Mouse (Mus musculus) forebrain, embryonic 13.5 days (tissue): Measurements from ENCODE around the gene Tenm2. TPM values are rescaled to one million over a fixed set of nuclear protein-coding genes. Genes with fewer than 3 reads are reported as not detected.

Experiments
- ATAC-seq: fragments of 200-750 bp; cut with Nextera tagmentation; 2 replicates; pipeline ENCODE4 v1.8.0; 2017
- H3K27ac ChIP-seq: fragments of 300-500 bp; sonication (generic); 2 replicates; pipeline ENCODE4 v1.5.1; 2015; ENCODE audit warnings: inconsistent platforms, mild to moderate bottlenecking, moderate library complexity
- H3K27me3 ChIP-seq: fragments of 300-500 bp; sonication (generic); 2 replicates; pipeline ENCODE4 v1.6.1; 2015; ENCODE audit warnings: mild to moderate bottlenecking, inconsistent platforms
- H3K36me3 ChIP-seq: fragments of 300-500 bp; sonication (generic); 2 replicates; pipeline ENCODE4 v1.6.1; 2015; ENCODE audit warnings: mild to moderate bottlenecking, inconsistent platforms; ENCODE audit not compliant: poor library complexity, severe bottlenecking
- H3K4me1 ChIP-seq: fragments of 300-500 bp; sonication (generic); 2 replicates; pipeline ENCODE4 v1.6.1; 2015; ENCODE audit warnings: inconsistent platforms
- H3K4me2 ChIP-seq: fragments of 300-500 bp; sonication (generic); 2 replicates; pipeline ENCODE4 v1.6.1; 2015; ENCODE audit warnings: inconsistent platforms, mild to moderate bottlenecking, moderate library complexity
- H3K4me3 ChIP-seq: fragments of 300-500 bp; sonication (generic); 2 replicates; pipeline ENCODE4 v1.5.1; 2015; ENCODE audit warnings: mild to moderate bottlenecking, inconsistent platforms
- H3K9ac ChIP-seq: fragments of 300-500 bp; sonication (generic); 2 replicates; pipeline ENCODE4 v1.6.1; 2015; ENCODE audit warnings: mild to moderate bottlenecking, inconsistent platforms
- H3K9me3 ChIP-seq: fragments of 300-500 bp; sonication (generic); replicated peaks from 2 replicates; pipeline ENCODE4 v1.6.1; 2016; ENCODE audit warnings: inconsistent platforms
- WGBS: fragments of 180-500 bp; shearing (Covaris S2); methylation state at CpG from one replicate; pipeline ENCODE4 v1.1.7; 2015; 5-methylcytosine and 5-hydroxymethylcytosine counted together
- polyA plus RNA-seq: library from polyadenylated mRNA; unstranded; fragments of >200 nt; fragmentation: Nextera tagmentation; extraction: Ambion mirVana; gene quantifications from 2 replicates; pipeline ENCODE4 v1.2.1, GENCODE M21; 2015

Gene Tenm2
- polyA plus RNA-seq, 1 experiment from 2014 or later, result 18.2 TPM

DNA sequence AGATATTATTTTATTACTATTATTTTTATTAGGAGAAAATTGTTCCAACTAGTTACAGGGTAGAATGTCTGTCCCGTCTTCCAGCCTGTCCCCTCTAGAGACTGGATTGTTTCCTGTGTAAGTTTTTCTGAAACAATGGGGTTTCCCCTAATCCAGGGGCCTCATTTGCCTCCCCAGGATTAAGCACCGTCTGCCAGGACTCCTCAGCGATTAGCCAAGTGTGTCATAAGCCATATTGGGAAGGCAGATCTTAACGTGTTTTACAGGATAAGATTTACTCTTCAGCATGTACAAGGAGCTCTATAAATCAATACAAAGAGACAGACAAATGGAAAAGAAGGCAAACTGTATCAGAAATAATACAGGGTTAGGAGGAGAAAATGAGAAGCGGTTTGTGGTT lies 1082.3 kb downstream of the Tenm2 start:
- no peak for ATAC-seq
- Histone ChIP-seq H3K9ac (no peak overlapping the region), H3K4me3 (no peak overlapping the region), H3K9me3 (no peaks in the 10 kb centered on the region), H3K36me3 (no peaks in the 10 kb centered on the region), H3K4me1 (peaks cover 19% of the 10 kb centered on the region), H3K27me3 (peaks cover 11% of the 10 kb centered on the region), H3K4me2 (no peak overlapping the region), H3K27ac (no peak overlapping the region)
- 29% methylated on average over 5 of the region's 5 CpGs for WGBS

DNA sequence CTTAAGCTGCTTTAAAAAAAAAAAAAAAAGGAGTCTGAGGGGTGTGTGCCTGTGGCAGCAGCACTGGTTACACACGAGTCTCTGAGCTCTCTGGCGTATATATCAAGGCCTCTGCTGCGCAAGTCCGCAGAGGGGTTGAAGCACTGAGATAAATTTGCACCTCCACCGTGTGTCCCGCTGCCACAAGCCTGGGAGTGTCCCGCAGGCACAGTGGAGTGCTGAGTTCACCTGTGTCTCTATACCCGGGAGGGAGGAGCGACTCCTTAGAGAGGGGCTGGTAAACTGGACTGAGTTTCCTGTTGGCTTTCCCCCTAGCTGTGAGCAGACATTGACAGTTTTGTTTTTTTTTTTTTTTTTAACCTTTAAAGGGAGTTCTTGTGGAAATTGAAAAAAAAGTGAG lies 1082.8 kb downstream of the Tenm2 start:
- peak; percentile 34; the same call in 1 of the 2 replicates for ATAC-seq
- no peak overlapping the region for H3K9ac ChIP-seq
- H3K27me3 ChIP-seq, result peaks cover 8% of the 10 kb centered on the region
- no peaks in the 10 kb centered on the region for H3K9me3 ChIP-seq
- H3K4me3 ChIP-seq, result no peak overlapping the region
- H3K4me2 ChIP-seq, result peak overlapping the region; percentile 17; the same call in 1 of the 2 replicates
- 10% methylated on average over 9 of the region's 9 CpGs for WGBS
- H3K36me3 ChIP-seq, result no peaks in the 10 kb centered on the region
- H3K27ac ChIP-seq, result no peak overlapping the region
- peaks cover 19% of the 10 kb centered on the region for H3K4me1 ChIP-seq

DNA sequence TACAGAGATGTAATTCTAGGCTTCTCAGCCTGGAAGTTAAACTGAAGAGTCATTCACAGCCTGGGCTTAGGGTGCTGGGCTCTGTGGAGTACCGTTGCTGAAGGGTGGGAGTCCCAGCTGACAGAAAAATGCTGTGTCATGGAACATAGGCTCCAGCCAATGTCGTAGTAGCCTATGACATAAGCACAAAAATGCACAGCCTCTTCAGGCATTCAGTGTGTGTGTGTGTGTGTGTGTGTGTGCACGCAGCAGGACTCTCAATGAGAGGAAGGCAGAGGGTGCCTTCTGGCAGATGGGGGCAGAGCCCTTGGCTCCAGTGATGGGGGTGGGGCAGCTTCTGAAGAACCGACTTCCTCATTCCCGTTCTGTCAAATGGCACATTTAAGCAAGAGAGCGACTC lies 1083.5 kb downstream of the Tenm2 start:
- WGBS, result 4% methylated on average over 6 of the region's 6 CpGs
- no peak overlapping the region for H3K4me3 ChIP-seq
- peak; percentile 71 for ATAC-seq

DNA sequence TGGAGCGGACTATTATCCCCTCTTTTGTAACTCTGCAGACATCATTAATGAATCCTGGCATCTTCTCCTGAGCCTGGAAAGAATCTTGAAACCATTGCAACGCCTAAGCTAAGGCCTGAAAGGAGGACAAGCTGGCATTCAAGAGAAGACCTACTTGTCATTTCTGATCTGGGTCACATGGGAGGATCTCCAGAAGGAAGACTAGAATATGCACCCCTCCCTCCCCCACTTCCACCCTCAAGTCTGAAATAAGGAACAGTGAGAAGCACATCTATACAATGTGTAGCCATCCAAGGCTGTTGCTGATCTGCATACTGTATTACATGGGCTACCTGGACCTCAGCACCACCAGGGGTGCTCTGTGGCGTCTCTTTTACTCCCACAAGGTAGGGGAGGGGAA lies 1086.7 kb downstream of the Tenm2 start:
- Histone ChIP-seq H3K4me3 (no peak overlapping the region), H3K27ac (no peak overlapping the region), H3K4me1 (peaks cover 19% of the 10 kb centered on the region), H3K9ac (no peak overlapping the region), H3K27me3 (peaks cover 4% of the 10 kb centered on the region), H3K4me2 (no peak overlapping the region), H3K9me3 (no peaks in the 10 kb centered on the region), H3K36me3 (no peaks in the 10 kb centered on the region)
- no peak for ATAC-seq
- 81% methylated on average over 3 of the region's 3 CpGs for WGBS

More for the DNA sequence above, 1083.5 kb downstream of the Tenm2 start:
- Histone ChIP-seq H3K9me3 (no peaks in the 10 kb centered on the region), H3K9ac (no peak overlapping the region), H3K27me3 (peaks cover 8% of the 10 kb centered on the region), H3K4me2 (peak overlapping the region; percentile 33), H3K27ac (no peak overlapping the region), H3K4me1 (peaks cover 19% of the 10 kb centered on the region), H3K36me3 (no peaks in the 10 kb centered on the region)

DNA sequence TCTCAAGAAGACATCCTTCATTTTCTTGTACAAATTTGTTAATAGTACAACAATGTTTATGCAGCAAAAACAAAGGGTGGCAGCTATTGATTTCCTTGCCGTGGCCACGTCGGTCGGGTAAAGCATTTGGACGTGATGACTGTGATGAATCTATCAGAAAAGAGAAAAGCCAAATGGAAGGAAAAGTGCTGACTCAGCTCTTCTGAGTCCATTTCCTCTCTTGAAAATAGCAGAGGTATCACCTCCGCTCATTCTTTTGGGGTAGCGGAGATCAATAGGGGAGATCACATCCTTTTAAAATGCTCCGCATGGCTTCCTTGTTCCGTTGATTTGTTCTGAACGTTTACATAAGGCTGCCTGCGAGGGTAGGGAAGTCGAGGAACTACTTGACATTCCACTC lies 1090.7 kb downstream of the Tenm2 start:
- WGBS, result 76% methylated on average over 12 of the region's 12 CpGs
- no peak overlapping the region for H3K27ac ChIP-seq
- H3K4me3 ChIP-seq, result no peak overlapping the region
- no peaks in the 10 kb centered on the region for H3K27me3 ChIP-seq
- no peak for ATAC-seq
- no peak overlapping the region for H3K9ac ChIP-seq
- no peaks in the 10 kb centered on the region for H3K4me1 ChIP-seq
- H3K36me3 ChIP-seq, result no peaks in the 10 kb centered on the region
- no peak overlapping the region for H3K4me2 ChIP-seq
- no peaks in the 10 kb centered on the region for H3K9me3 ChIP-seq

DNA sequence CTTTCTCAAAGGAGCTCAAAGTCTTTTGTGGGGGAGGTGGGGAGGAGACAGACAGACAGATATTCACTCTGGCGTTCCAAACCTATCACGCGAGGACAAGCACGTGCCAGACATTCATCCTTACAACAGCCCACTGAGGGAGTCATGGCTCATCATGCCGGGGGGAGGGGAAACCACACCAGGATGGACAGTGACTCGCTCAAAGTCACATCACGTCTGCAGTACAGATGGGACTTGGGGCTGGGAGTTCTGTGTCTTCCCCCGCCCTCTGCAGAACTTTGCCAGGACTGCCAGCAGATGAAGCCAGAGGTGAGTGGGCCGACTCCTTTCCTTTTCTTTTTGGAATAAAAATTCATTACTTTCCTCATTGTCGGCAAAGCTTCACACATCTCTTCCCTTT lies 1095.4 kb downstream of the Tenm2 start:
- Histone ChIP-seq H3K27me3 (no peaks in the 10 kb centered on the region), H3K36me3 (no peaks in the 10 kb centered on the region), H3K4me3 (no peak overlapping the region), H3K9ac (no peak overlapping the region), H3K27ac (no peak overlapping the region), H3K4me2 (no peak overlapping the region), H3K9me3 (no peaks in the 10 kb centered on the region), H3K4me1 (peaks cover 24% of the 10 kb centered on the region)
- ATAC-seq, result no peak
- WGBS, result 88% methylated on average over 10 of the region's 10 CpGs

DNA sequence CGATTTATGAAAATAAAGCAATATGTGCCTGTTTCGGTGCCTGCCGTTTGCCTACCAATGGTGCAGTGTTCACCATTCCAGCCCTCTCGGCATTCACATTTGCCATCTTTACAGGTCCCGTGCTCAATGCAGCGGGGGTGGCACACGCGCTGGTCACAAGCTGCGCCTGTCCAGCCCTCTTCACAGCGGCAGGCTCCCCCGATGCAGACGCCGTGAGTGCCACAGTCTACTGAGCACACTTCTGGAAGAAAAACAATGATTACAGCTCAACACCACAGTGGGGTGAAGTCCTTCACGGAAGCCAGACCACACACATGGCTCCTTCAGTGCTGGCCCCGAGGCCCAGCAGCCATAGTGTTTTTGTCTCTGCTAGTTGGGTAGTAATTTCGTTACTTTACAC lies 1096.2 kb downstream of the Tenm2 start:
- no peaks in the 10 kb centered on the region for H3K9me3 ChIP-seq
- no peaks in the 10 kb centered on the region for H3K36me3 ChIP-seq
- peaks cover 30% of the 10 kb centered on the region for H3K4me1 ChIP-seq
- H3K9ac ChIP-seq, result no peak overlapping the region
- ATAC-seq, result no peak
- H3K27ac ChIP-seq, result no peak overlapping the region
- 55% methylated on average over 16 of the region's 16 CpGs for WGBS
- H3K27me3 ChIP-seq, result no peaks in the 10 kb centered on the region
- no peak overlapping the region for H3K4me3 ChIP-seq
- no peak overlapping the region for H3K4me2 ChIP-seq

DNA sequence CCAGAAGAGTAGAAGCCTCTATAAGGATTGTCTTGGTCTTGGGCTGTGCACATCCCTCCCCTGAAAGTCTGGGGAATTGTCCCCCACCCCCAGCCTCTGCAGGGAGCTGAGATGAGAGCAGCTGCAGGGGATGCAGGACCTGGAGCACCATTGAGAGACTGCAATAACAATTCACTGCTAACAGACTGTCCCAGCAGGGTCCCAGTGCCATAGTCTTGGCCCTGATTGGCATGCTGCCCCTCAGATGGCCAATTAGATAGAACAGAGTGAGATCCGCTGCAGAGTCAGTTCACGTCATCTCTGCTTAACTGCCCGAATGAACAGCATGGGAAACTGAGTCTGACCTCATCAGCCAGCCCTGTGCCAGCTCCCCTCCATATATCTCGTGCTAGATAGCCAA lies 1097.9 kb downstream of the Tenm2 start:
- H3K27ac ChIP-seq, result no peak overlapping the region
- H3K4me1 ChIP-seq, result peaks cover 32% of the 10 kb centered on the region
- H3K9me3 ChIP-seq, result no peaks in the 10 kb centered on the region
- no peak overlapping the region for H3K4me2 ChIP-seq
- 31% methylated on average over 4 of the region's 4 CpGs for WGBS
- no peak overlapping the region for H3K4me3 ChIP-seq
- H3K36me3 ChIP-seq, result no peaks in the 10 kb centered on the region
- no peaks in the 10 kb centered on the region for H3K27me3 ChIP-seq
- peak; percentile 59; the same call in 1 of the 2 replicates for ATAC-seq
- no peak overlapping the region for H3K9ac ChIP-seq

DNA sequence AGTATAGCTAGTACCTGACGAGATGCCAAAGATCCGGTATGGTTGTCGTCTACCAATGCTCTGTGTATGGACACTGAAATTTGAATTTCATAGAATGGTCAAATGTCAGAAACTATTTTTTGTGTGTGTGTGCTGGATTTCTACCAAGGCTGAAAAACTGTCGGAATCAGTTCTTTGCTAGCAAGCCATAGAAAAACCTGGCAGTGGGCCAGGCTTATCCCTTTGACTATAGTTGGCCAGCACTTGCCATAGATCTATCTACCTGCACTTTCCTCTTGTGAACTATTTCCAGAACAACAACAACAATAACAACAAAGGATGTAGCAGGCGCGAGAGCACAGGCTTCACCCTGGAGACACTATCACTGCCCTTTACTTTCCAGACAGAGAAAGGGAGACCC lies 1098.5 kb downstream of the Tenm2 start:
- WGBS, result 75% methylated on average over 6 of the region's 6 CpGs
- no peak overlapping the region for H3K4me3 ChIP-seq

DNA sequence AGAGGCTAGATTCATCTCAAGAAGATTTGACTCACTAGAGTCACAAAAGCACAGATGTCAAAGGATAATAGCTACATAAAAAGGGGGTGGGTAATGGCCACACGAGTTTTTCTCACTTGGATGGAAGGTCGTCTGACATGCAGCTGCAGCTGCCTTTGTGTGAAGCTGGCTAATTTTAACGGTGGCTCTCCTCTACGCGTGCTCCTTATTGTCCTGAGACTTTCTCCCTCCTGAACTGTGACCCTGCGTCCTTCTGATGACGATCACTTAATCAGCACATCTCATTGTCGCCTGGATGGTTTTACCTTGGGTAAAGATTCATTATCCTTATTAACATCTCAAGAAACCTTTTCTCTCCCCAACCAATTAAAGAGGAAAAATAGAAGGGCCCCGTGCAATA lies 1101.1 kb downstream of the Tenm2 start:
- Histone ChIP-seq H3K9me3 (no peaks in the 10 kb centered on the region), H3K36me3 (no peaks in the 10 kb centered on the region), H3K27ac (no peak overlapping the region), H3K9ac (no peak overlapping the region), H3K4me2 (no peak overlapping the region), H3K4me1 (peaks cover 32% of the 10 kb centered on the region), H3K4me3 (no peak overlapping the region), H3K27me3 (no peaks in the 10 kb centered on the region)
- 17% methylated on average over 9 of the region's 9 CpGs for WGBS
- ATAC-seq, result no peak

More for the DNA sequence above, 1098.5 kb downstream of the Tenm2 start:
- Histone ChIP-seq H3K27ac (no peak overlapping the region), H3K9ac (no peak overlapping the region), H3K9me3 (no peaks in the 10 kb centered on the region), H3K4me1 (peaks cover 32% of the 10 kb centered on the region), H3K4me2 (no peak overlapping the region), H3K27me3 (no peaks in the 10 kb centered on the region), H3K36me3 (no peaks in the 10 kb centered on the region)
- no peak for ATAC-seq

DNA sequence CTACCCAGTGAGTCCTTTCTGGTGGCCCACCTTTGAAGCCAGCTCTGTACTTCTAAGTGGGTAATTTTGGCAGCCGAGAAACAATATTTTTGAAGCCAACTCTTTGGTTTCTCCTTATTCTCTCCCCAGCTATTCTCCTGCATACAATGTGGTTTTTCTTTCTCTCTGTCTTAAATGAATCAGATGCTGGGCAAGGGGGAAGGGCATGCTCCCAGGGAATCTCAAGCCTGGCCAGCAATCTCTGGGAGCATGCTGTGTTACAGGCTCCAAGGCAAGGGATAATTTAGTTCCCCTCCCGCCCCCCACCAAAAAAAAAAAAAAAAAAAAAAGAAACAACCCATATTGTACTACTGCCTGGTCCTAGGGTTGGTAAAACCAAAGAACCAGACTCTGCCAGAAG lies 1112.5 kb downstream of the Tenm2 start:
- Histone ChIP-seq H3K9me3 (no peaks in the 10 kb centered on the region), H3K36me3 (no peaks in the 10 kb centered on the region), H3K27ac (no peak overlapping the region), H3K27me3 (no peaks in the 10 kb centered on the region), H3K9ac (no peak overlapping the region), H3K4me2 (no peak overlapping the region), H3K4me3 (no peak overlapping the region), H3K4me1 (peaks cover 36% of the 10 kb centered on the region)
- 24% methylated on average over 2 of the region's 2 CpGs for WGBS
- ATAC-seq, result no peak

DNA sequence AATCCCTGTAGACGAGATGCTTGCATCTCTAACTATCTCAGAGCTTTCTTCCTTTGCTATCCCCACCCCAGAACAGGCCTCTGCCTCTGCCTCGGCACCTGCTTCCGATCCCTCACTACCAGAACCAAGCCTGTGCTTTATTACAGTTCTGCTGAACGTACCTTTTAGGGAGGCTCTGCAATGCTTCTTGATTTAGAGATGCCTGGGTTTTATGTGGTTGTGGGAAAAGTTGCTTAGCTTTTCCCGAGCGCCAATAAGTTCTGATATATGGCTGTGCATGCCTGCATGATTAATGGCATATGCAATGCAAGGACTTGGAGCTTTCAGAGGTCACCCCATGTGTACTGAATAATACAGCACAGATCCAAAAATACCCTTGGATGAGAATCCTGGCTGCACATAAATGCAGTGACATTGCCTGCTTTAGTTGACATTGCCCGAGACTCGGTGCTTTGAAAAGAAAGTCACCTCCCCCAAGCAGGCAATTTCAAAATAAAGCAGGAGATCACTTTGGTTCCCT lies 1114.3 kb downstream of the Tenm2 start:
- no peak overlapping the region for H3K4me3 ChIP-seq
- peak overlapping the region; percentile 31; the same call in 1 of the 2 replicates for H3K4me2 ChIP-seq
- 34% methylated on average over 8 of the region's 8 CpGs for WGBS
- H3K9me3 ChIP-seq, result no peaks in the 10 kb centered on the region
- H3K9ac ChIP-seq, result no peak overlapping the region
- no peaks in the 10 kb centered on the region for H3K27me3 ChIP-seq
- peak overlapping the region; percentile 20 for H3K27ac ChIP-seq
- peaks cover 36% of the 10 kb centered on the region for H3K4me1 ChIP-seq
- peak; percentile 20; the same call in 1 of the 2 replicates for ATAC-seq
- H3K36me3 ChIP-seq, result no peaks in the 10 kb centered on the region
